Mouse (Mus musculus) embryonic facial prominence, embryonic 11.5 days (tissue): Measurements from ENCODE around the gene Dppa5a. TPM values are rescaled to one million over a fixed set of nuclear protein-coding genes. Genes with fewer than 3 reads are reported as not detected.

Experiments
- ATAC-seq: fragments of 200-750 bp; cut with Nextera tagmentation; replicated peaks from 2 replicates; pipeline ENCODE4 v1.8.0; 2017; ENCODE audit warnings: low read depth; ENCODE audit not compliant: insufficient number of reproducible peaks, low FRiP score, low TSS enrichment
- DNase-seq: peaks from one replicate; pipeline ENCODE4 v3.0.0-alpha.2; 2015; ENCODE audit warnings: low spot score
- H3K27ac ChIP-seq: fragments of 300-500 bp; sonication (generic); replicated peaks from 2 replicates; pipeline ENCODE4 v1.5.1; 2014; ENCODE audit warnings: mild to moderate bottlenecking, low read depth, low read length, control low read depth
- H3K27me3 ChIP-seq: fragments of 300-500 bp; sonication (generic); 2 replicates; pipeline ENCODE4 v1.6.1; 2014; ENCODE audit warnings: mild to moderate bottlenecking, low read length, moderate library complexity, mixed read lengths; ENCODE audit not compliant: control insufficient read depth, insufficient read depth
- H3K36me3 ChIP-seq: fragments of 300-500 bp; sonication (generic); replicated peaks from 2 replicates; pipeline ENCODE4 v1.6.1; 2014; ENCODE audit warnings: low read depth, mild to moderate bottlenecking, low read length, moderate library complexity, mixed read lengths; ENCODE audit not compliant: control insufficient read depth, insufficient read depth
- H3K4me1 ChIP-seq: fragments of 300-500 bp; sonication (generic); 2 replicates; pipeline ENCODE4 v1.6.1; 2014; ENCODE audit warnings: low read length, mixed read lengths; ENCODE audit not compliant: control insufficient read depth, insufficient read depth
- H3K4me2 ChIP-seq: fragments of 300-500 bp; sonication (generic); 2 replicates; pipeline ENCODE4 v1.6.1; 2014; ENCODE audit warnings: low read depth, mild to moderate bottlenecking, control low read depth, low read length, moderate library complexity
- H3K4me3 ChIP-seq: fragments of 300-500 bp; sonication (generic); 2 replicates; pipeline ENCODE4 v1.5.1; 2014; ENCODE audit warnings: low read depth, low read length, control low read depth
- H3K9ac ChIP-seq: fragments of 300-500 bp; sonication (generic); replicated peaks from 2 replicates; pipeline ENCODE4 v1.6.1; 2014; ENCODE audit warnings: mild to moderate bottlenecking, control low read depth, low read length
- H3K9me3 ChIP-seq: fragments of 300-500 bp; sonication (generic); replicated peaks from 2 replicates; pipeline ENCODE4 v1.6.1; 2016; ENCODE audit warnings: mild to moderate bottlenecking, low read length, inconsistent platforms, mixed read lengths; ENCODE audit not compliant: control insufficient read depth
- WGBS: fragments of 180-500 bp; shearing (Covaris S2); extraction: QIAGEN DNeasy Blood & Tissue Kit; methylation state at CpG from one replicate; pipeline ENCODE4 v1.1.7; 2014; 5-methylcytosine and 5-hydroxymethylcytosine counted together
- polyA plus RNA-seq: library from polyadenylated mRNA; unstranded; fragments of >200 nt; fragmentation: Nextera tagmentation; extraction: Ambion mirVana; gene quantifications from 2 replicates; pipeline ENCODE4 v1.2.1, GENCODE M21; 2014

The Dppa5a gene
- polyA plus RNA-seq, 1 experiment from 2014 or later, result not detected

DNA sequence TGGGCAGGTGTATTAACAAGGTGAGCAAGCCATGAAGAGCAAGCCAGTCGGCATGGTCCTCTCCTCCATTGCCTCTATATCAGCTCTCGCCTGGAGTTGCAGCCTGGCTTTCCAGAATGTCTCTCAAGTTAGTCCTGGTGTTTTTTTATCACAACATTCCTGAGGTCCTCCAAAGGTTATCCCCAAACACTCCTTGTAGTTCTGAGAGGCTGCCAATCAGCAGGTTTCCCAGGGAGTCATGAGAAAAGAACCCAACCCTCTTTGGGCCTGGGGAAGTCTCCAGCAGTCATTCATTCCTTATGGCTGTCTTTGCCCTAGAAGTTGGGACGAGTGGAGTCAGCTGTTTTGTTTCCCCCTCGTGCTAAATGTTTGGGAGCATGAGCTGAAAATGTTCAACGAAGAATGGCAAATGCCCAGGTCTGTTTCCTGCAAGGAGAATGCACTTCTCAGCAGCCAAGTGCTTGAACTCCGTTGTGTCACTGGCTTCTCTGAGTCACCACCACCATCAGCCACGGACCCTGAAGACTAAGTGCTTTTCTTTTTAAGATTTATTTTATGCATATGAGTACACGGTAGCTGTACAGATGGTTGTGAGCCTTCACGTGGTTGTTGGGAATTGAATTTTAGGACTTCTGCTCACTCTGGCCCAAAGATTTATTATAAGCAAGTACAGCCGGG lies 5.0 kb upstream of the Dppa5a start:
- no peak overlapping the region for H3K27ac ChIP-seq
- no peak overlapping the region for H3K4me2 ChIP-seq
- H3K27me3 ChIP-seq, result no peaks in the 10 kb centered on the region
- no peak overlapping the region for H3K4me3 ChIP-seq
- no peaks in the 10 kb centered on the region for H3K4me1 ChIP-seq
- no peak for ATAC-seq
- 86% methylated on average over 10 of the region's 10 CpGs for WGBS
- no peak overlapping the region for H3K9ac ChIP-seq
- no peak for DNase-seq
- H3K9me3 ChIP-seq, result no peaks in the 10 kb centered on the region
- H3K36me3 ChIP-seq, result no peaks in the 10 kb centered on the region

DNA sequence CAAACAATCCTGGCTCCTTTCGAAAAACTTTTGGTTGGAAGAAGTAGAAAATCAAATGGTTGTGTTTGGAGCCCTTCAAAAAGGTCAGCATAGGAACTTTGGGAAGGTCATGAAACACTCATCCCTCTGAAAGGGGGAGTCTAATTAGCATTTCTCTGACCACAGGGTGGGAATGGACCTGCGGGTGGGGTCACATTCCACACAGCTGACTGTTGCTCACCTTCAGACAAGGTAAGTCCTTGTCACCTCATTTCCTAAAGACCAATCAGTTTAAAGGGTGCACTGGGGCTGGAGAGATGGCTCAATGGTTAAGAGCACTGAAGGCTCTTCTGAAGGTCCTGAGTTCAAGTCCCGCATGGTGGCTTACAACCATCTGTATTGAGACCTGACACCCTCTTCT lies 3.5 kb upstream of the Dppa5a start:
- H3K4me1 ChIP-seq, result no peaks in the 10 kb centered on the region
- ATAC-seq (no peak), DNase-seq (no peak)
- no peak overlapping the region for H3K4me3 ChIP-seq
- no peak overlapping the region for H3K27ac ChIP-seq
- no peaks in the 10 kb centered on the region for H3K36me3 ChIP-seq
- WGBS, result 97% methylated on average over 3 of the region's 3 CpGs
- H3K9me3 ChIP-seq, result no peaks in the 10 kb centered on the region
- no peak overlapping the region for H3K4me2 ChIP-seq
- H3K9ac ChIP-seq, result no peak overlapping the region
- no peaks in the 10 kb centered on the region for H3K27me3 ChIP-seq

DNA sequence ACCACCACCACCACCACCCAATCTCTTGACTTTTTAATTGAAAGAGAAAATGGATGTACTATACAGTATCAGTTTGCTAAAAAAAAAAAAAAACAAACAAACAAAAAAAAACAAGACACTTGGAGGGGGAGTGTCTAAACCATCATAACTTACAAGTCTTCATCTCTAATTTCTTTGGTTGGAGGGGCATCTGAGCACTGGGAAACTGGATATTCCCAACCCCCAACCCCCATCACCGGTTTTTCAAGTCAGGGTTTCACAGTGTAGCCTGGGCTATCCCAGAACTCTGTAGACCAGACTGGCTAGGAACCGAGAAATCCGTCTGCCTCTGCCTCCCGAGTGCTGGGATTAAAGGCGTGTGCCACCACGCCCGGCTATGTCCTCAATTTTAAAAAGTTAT lies 1.8 kb upstream of the Dppa5a start:
- 89% methylated on average over 7 of the region's 7 CpGs for WGBS

DNA sequence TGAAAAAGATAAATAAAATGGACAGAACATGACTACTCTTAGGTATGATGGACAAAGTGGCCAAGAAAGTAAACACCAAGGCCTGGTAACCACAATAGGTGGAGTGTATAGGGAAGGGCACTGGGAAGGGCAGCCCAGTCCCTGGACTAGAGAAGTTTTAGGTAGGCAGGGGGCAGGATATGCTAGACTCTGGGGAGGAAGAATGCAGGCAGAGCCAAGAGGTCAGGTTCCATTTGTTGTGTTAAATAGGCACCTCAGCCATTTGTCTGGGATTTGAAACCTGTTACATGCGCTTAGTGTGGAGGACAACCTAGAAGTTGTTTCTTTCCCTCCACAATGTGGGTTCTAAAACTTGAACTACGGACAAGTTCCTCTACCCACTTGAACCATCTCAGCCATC lies 1.4 kb upstream of the Dppa5a start:
- H3K9me3 ChIP-seq, result no peaks in the 10 kb centered on the region
- WGBS, result 95% methylated on average over 2 of the region's 2 CpGs
- H3K36me3 ChIP-seq, result no peaks in the 10 kb centered on the region
- no peak overlapping the region for H3K4me2 ChIP-seq
- DNase-seq, result no peak
- no peak overlapping the region for H3K9ac ChIP-seq
- H3K4me1 ChIP-seq, result no peaks in the 10 kb centered on the region
- H3K27ac ChIP-seq, result no peak overlapping the region
- no peak for ATAC-seq
- H3K27me3 ChIP-seq, result no peaks in the 10 kb centered on the region
- H3K4me3 ChIP-seq, result no peak overlapping the region

More for the DNA sequence above, 1.8 kb upstream of the Dppa5a start:
- Histone ChIP-seq H3K4me3 (no peak overlapping the region), H3K27me3 (no peaks in the 10 kb centered on the region), H3K36me3 (no peaks in the 10 kb centered on the region), H3K4me1 (no peaks in the 10 kb centered on the region), H3K4me2 (no peak overlapping the region), H3K9me3 (no peaks in the 10 kb centered on the region), H3K9ac (no peak overlapping the region), H3K27ac (no peak overlapping the region)
- ATAC-seq, result no peak
- DNase-seq, result no peak

DNA sequence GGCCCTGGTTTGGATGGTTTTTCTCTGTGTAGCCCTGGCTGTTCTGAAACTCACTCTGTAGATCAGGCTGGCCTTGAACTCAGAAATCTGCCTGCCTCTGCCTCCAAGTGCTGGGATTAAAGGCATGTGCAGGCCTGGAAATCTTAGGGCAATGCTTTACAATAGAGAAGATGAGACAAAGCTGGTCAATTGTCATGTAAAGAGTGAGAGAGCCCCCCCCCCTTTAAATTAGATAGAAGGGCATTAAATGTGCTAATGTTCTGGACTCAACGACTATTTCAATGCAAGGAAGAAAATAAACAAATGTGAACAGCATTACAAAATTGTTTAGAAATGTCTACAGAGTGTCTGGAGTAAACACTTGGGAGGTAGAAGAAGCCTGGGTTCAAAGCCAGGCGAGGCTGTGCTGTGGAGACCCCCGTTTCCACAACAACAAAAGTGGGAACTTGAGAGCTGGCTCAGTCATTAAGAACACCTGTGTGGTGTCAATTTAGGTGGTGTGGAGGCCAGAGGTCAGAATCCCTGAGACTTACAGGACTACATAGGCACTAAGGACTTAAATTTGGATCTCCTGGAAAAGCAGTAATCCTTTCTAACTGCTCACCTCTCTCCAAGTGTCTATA lies 805 bp upstream of the Dppa5a start:
- ATAC-seq, result no peak

DNA sequence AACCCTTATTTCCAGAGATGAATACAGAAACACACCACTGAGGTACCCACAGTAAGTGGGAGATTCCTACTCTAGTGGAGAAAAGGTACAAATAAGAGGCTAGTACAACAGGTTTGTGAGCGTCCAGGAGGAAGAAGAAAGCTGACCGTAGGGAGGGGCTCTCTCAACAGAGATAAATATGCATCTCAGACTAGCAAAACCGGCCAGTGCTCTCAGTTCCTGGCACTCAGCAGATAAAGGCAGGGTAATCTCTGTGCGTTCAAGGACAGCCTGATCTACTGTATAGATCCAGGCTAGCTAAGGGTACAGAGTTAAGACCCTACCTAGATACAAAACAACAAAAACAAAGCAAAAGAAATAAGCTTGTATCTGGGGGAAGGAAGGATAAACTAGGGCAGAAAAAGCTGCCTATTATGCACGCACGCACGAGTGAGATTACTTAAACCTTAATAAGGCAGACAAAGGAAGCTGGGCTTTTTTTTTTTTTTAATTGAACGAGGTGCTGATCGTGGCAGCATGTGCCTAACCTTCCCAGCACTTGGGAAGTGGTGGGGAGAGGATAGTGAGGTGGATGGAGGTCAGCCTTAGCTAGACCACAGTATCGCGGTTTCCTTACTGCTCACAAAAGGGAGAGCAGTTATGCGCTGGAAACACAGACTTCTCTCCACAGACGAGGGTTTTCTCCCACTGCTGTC lies 2.0 kb downstream of the Dppa5a start:
- Histone ChIP-seq H3K4me1 (no peaks in the 10 kb centered on the region), H3K27me3 (no peaks in the 10 kb centered on the region), H3K9ac (no peak overlapping the region), H3K4me2 (no peak overlapping the region), H3K27ac (no peak overlapping the region), H3K36me3 (no peaks in the 10 kb centered on the region), H3K9me3 (no peaks in the 10 kb centered on the region), H3K4me3 (no peak overlapping the region)
- ATAC-seq (no peak), DNase-seq (no peak)
- 69% methylated on average over 13 of the region's 13 CpGs for WGBS

More for the DNA sequence above, 805 bp upstream of the Dppa5a start:
- H3K9ac ChIP-seq, result no peak overlapping the region
- no peaks in the 10 kb centered on the region for H3K9me3 ChIP-seq
- no peak for DNase-seq
- H3K4me2 ChIP-seq, result no peak overlapping the region
- 65% methylated on average over 3 of the region's 3 CpGs for WGBS
- no peaks in the 10 kb centered on the region for H3K4me1 ChIP-seq
- H3K36me3 ChIP-seq, result no peaks in the 10 kb centered on the region
- no peak overlapping the region for H3K4me3 ChIP-seq
- H3K27me3 ChIP-seq, result no peaks in the 10 kb centered on the region
- H3K27ac ChIP-seq, result no peak overlapping the region

DNA sequence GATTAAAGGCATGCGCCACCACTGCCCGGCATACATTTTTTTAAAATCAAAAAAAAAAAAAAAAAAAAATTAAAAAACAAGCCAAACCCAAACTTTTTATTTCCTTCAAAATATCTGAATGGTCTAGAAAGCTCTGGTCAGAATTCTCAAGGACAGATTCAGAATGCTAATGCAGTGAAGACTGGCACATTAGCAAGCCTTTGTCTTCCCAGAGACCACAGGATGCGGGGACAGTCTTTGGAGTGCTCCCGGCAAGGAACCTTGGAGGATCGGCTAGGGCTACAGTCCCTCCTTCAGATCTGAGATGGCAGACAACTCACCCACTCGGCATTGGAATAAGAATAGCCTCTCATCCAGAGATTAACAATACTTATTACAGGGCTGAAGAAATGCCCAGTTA lies 3.3 kb downstream of the Dppa5a start:
- Histone ChIP-seq H3K4me2 (no peak overlapping the region), H3K9me3 (no peaks in the 10 kb centered on the region), H3K4me3 (no peak overlapping the region), H3K36me3 (no peaks in the 10 kb centered on the region), H3K27me3 (no peaks in the 10 kb centered on the region), H3K4me1 (no peaks in the 10 kb centered on the region), H3K9ac (no peak overlapping the region), H3K27ac (no peak overlapping the region)
- WGBS, result 91% methylated on average over 6 of the region's 6 CpGs
- no peak for ATAC-seq
- no peak for DNase-seq

DNA sequence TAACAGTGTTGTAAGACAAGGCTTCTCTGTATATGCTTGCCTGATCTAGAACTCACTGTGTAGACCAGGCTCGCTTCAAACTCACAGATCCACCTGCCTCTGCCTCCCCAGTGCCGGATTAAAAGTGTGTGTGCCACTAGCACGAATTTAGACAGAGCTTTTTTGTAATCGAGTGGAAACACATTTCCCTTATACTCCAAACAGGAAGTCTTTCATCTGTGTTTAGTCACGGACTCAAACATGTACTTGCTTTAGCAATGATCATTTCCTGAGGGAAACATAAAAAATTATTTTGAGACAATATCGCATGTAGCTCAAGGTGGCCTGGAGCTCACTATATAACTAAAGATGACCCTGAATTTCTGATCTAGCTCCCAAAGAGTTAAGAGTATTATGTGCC lies 4.6 kb downstream of the Dppa5a start:
- H3K9me3 ChIP-seq, result no peaks in the 10 kb centered on the region
- DNase-seq (no peak), ATAC-seq (no peak)
- WGBS, result 68% methylated on average over 6 of the region's 6 CpGs
- no peaks in the 10 kb centered on the region for H3K4me1 ChIP-seq
- H3K4me3 ChIP-seq, result no peak overlapping the region
- H3K36me3 ChIP-seq, result no peaks in the 10 kb centered on the region
- H3K27ac ChIP-seq, result no peak overlapping the region
- no peak overlapping the region for H3K4me2 ChIP-seq
- H3K9ac ChIP-seq, result no peak overlapping the region
- no peaks in the 10 kb centered on the region for H3K27me3 ChIP-seq
